Mouse (Mus musculus) bone marrow macrophage, adult 2 months (primary cell): ENCODE results near the gene Chp2.

Source experiments
- CTCF ChIP-seq: IDR thresholded peaks from 2 replicates; pipeline ENCODE4 v1.5.1; 2012; ENCODE audit warnings: low read depth, mild to moderate bottlenecking, low read length, moderate library complexity
- POLR2A ChIP-seq: IDR thresholded peaks from 2 replicates; pipeline ENCODE4 v1.6.1; 2012; ENCODE audit warnings: mild to moderate bottlenecking, low read depth, low read length, borderline replicate concordance

- no peak for TF ChIP-seq POLR2A
- no peak for TF ChIP-seq CTCF
These were observed 15.4 kb upstream of the Chp2 start for GRCm38 (mm10) chr7:122203936-122204335.
